Mouse (Mus musculus): ENCODE results near the gene Lsr. TPM values are rescaled to one million over a fixed set of nuclear protein-coding genes. Genes with fewer than 3 reads are reported as not detected.

Gene Lsr
- polyA plus RNA-seq, 1 experiment, result not detected

GRCm38 (mm10) chr7:30909773-30910172 lies 63.5 kb downstream of the Lsr start:
- no peak overlapping the region for H3K4me3 ChIP-seq (ENCODE audit: insufficient read depth, low read length)
- H3K27ac ChIP-seq (ENCODE audit: insufficient read depth, low read length), result no peak overlapping the region
- TF ChIP-seq CTCF (IDR thresholded peaks at IDR 0.05; ENCODE audit: borderline replicate concordance, insufficient read depth, low read length) (no peak), POLR2A (IDR thresholded peaks at IDR 0.05; ENCODE audit: low read depth, low read length) (no peak)
- no peaks in the 10 kb centered on the region for H3K4me1 ChIP-seq (ENCODE audit: control insufficient read depth, insufficient read depth, low read length)

GRCm38 (mm10) chr7:30908992-30909431 lies 64.3 kb downstream of the Lsr start:
- no peak for TF ChIP-seq CTCF (IDR thresholded peaks at IDR 0.05; ENCODE audit: borderline replicate concordance, insufficient read depth, low read length)
- TF ChIP-seq POLR2A (IDR thresholded peaks at IDR 0.05; ENCODE audit: low read depth, low read length), result no peak
- H3K4me1 ChIP-seq (ENCODE audit: control insufficient read depth, insufficient read depth, low read length), result no peaks in the 10 kb centered on the region

GRCm38 (mm10) chr7:30908277-30908991 lies 64.8 kb downstream of the Lsr start:
- Histone ChIP-seq H3K27ac (ENCODE audit: insufficient read depth, low read length) (no peak overlapping the region), H3K4me3 (ENCODE audit: insufficient read depth, low read length) (no peak overlapping the region), H3K4me1 (ENCODE audit: control insufficient read depth, insufficient read depth, low read length) (no peaks in the 10 kb centered on the region)
- TF ChIP-seq CTCF (IDR thresholded peaks at IDR 0.05; ENCODE audit: borderline replicate concordance, insufficient read depth, low read length) (no peak), POLR2A (IDR thresholded peaks at IDR 0.05; ENCODE audit: low read depth, low read length) (no peak)

More at GRCm38 (mm10) chr7:30908992-30909431, 64.3 kb downstream of the Lsr start:
- Histone ChIP-seq H3K27ac (ENCODE audit: insufficient read depth, low read length) (no peak overlapping the region), H3K4me3 (ENCODE audit: insufficient read depth, low read length) (no peak overlapping the region)

Other genes starting within 250 kb of the Lsr start
- 136 and 144 TPM in 2 replicates for gene Tmem147, start 243.9 kb downstream of the Lsr start, polyA plus RNA-seq (2011; ENCODE audit: insufficient read length, low read depth, missing spikeins)
- not detected in 2 replicates for gene Gapdhs, start 229.8 kb downstream of the Lsr start, polyA plus RNA-seq (2011; ENCODE audit: insufficient read length, low read depth, missing spikeins)
- gene Sbsn, start 222.0 kb downstream of the Lsr start, polyA plus RNA-seq (2011; ENCODE audit: insufficient read length, low read depth, missing spikeins), result 4.4 and 5.1 TPM in 2 replicates
- not detected in 2 replicates for gene Dmkn, start 209.7 kb downstream of the Lsr start, polyA plus RNA-seq (2011; ENCODE audit: insufficient read length, low read depth, missing spikeins)
- gene Krtdap, start 185.6 kb downstream of the Lsr start, polyA plus RNA-seq (2011; ENCODE audit: insufficient read length, low read depth, missing spikeins), result not detected in 2 replicates
- gene Ffar2, start 149.7 kb downstream of the Lsr start, polyA plus RNA-seq (2011; ENCODE audit: insufficient read length, low read depth, missing spikeins), result not detected in 2 replicates
- not detected in 2 replicates for gene Ffar3, start 117.3 kb downstream of the Lsr start, polyA plus RNA-seq (2011; ENCODE audit: insufficient read length, low read depth, missing spikeins)
- gene Ffar1, start 111.9 kb downstream of the Lsr start, polyA plus RNA-seq (2011; ENCODE audit: insufficient read length, low read depth, missing spikeins), result not detected in 2 replicates
- not detected in 2 replicates for gene Cd22, start 93.1 kb downstream of the Lsr start, polyA plus RNA-seq (2011; ENCODE audit: insufficient read length, low read depth, missing spikeins)
- gene Mag, start 58.6 kb downstream of the Lsr start, polyA plus RNA-seq (2011; ENCODE audit: insufficient read length, low read depth, missing spikeins), result not detected in 2 replicates
- not detected in 2 replicates for gene Hamp2, start 48.8 kb downstream of the Lsr start, polyA plus RNA-seq (2011; ENCODE audit: insufficient read length, low read depth, missing spikeins)
- gene Hamp, start 29.4 kb downstream of the Lsr start, polyA plus RNA-seq (2011; ENCODE audit: insufficient read length, low read depth, missing spikeins), result not detected in 2 replicates
- gene Usf2, start 16.7 kb downstream of the Lsr start, polyA plus RNA-seq (2011; ENCODE audit: insufficient read length, low read depth, missing spikeins), result 55.5 and 61.1 TPM in 2 replicates
- gene Fam187b, start 326 bp upstream of the Lsr start, polyA plus RNA-seq (2011; ENCODE audit: insufficient read length, low read depth, missing spikeins), result not detected in 2 replicates
- gene Fxyd5, start 69.0 kb upstream of the Lsr start, polyA plus RNA-seq (2011; ENCODE audit: insufficient read length, low read depth, missing spikeins), result 79.0 and 143 TPM in 2 replicates
- gene Fxyd7, start 78.0 kb upstream of the Lsr start, polyA plus RNA-seq (2011; ENCODE audit: insufficient read length, low read depth, missing spikeins), result not detected in 2 replicates
- 10.3 TPM in 1 of 2 replicates, not detected in the other for gene Fxyd1, start 83.7 kb upstream of the Lsr start, polyA plus RNA-seq (2011; ENCODE audit: insufficient read length, low read depth, missing spikeins)
- gene Lgi4, start 85.9 kb upstream of the Lsr start, polyA plus RNA-seq (2011; ENCODE audit: insufficient read length, low read depth, missing spikeins), result 0.92 and 1.1 TPM in 2 replicates
- gene Fxyd3, start 103.2 kb upstream of the Lsr start, polyA plus RNA-seq (2011; ENCODE audit: insufficient read length, low read depth, missing spikeins), result not detected in 2 replicates
- gene Hpn, start 141.8 kb upstream of the Lsr start, polyA plus RNA-seq (2011; ENCODE audit: insufficient read length, low read depth, missing spikeins), result 0.60 and 0.90 TPM in 2 replicates
- 40.8 and 57.9 TPM in 2 replicates for gene Scn1b, start 153.5 kb upstream of the Lsr start, polyA plus RNA-seq (2011; ENCODE audit: insufficient read length, low read depth, missing spikeins)
- gene Gramd1a, start 182.4 kb upstream of the Lsr start, polyA plus RNA-seq (2011; ENCODE audit: insufficient read length, low read depth, missing spikeins), result 44.3 and 53.9 TPM in 2 replicates